Mouse (Mus musculus): ENCODE measurements around the gene Apool. TPM values are rescaled to one million over a fixed set of nuclear protein-coding genes. Genes with fewer than 3 reads are reported as not detected.

Apool gene
- 50.3 and 54.1 TPM in 2 replicates for polyA plus RNA-seq (2014; fragmentation: Nextera tagmentation; extraction: Ambion mirVana)

DNA sequence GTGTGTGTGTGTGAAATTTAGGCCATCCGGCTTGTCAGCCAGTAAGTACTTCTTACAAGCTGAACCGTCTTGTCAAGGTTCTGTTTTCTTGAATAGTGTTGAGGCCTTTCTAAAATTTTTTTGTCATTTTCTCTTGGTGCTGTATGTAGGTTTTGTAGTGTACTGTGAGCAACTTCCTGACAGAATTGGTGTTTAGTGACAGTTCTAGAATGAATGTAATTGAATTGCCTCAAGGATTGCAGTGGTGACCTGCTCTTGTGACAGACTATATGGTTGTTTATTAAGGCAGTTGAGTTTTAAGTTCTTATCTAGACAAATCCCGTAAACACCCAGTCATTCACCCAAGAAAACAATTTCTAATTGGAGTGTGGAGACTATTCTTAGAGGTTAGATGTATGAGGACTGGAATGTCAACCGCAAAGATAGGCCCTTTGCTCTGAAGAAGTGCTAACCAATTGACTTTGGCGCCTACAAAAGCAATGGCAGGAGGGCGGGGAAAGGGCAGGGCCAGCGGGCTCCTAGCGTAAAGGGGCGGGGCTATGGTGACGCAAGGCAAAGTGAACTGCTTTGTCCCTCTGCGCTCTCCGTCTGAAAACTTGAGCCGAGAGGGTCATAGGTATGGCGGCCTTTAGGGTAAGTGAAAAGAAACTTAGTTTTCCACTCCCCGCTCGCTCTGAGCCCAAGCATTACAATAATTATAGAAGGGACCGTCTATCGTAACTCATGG lies at the start of gene Apool:
Gene Apool (plus strand): TSS at position 531 of the 727 bp plus-strand sequence.
- Histone ChIP-seq H3K27ac (ENCODE audit: low read depth) (peak within 1 kb of the TSS; percentile 46; the same call in 1 of the 2 replicates), H3K27me3 (ENCODE audit: insufficient read depth, low read length) (no peaks in the 10 kb centered on the region), H3K9ac (peak within 1 kb of the TSS; percentile 69), H3K4me1 (ENCODE audit: insufficient read depth) (no peaks in the 10 kb centered on the region), H3K4me3 (ENCODE audit: low read depth, low read length) (peak within 1 kb of the TSS; percentile 52), H3K4me2 (peak within 1 kb of the TSS; percentile 59), H3K36me3 (ENCODE audit: insufficient read depth) (no peaks in the 10 kb centered on the region), H3K9me3 (ENCODE audit: low read depth, low read length) (no peaks in the 10 kb centered on the region)
- 21% methylated on average over 18 of the region's 18 CpGs for WGBS
- no peak for TF ChIP-seq CTCF (IDR thresholded peaks at IDR 0.05; ENCODE audit: low read depth)
- peak; percentile 98 for ATAC-seq (ENCODE audit: insufficient read depth)
- DNase-seq, result peak; percentile 94

DNA sequence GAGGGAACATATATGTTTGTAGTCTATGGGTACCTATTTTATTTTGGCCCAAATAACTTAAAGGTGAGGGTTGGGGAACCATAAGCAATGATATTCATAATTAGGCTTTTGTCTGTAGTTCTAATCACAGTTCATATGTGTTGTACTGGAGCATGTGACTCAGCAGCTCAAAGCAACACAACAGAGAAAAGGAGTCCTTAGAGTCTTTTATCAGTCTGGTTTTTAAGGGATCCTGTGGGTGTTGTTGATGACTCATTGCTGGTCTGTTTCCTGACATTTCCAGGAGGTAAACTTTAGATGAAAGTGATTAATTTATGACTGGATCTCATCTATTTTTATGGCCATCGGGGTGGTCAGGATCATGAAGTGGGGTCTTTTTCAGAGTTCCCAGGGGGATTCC lies 37.6 kb upstream of the Apool start:
- no peak overlapping the region for H3K4me3 ChIP-seq (ENCODE audit: low read depth, low read length)
- TF ChIP-seq CTCF (IDR thresholded peaks at IDR 0.05; ENCODE audit: low read depth), result no peak
- H3K27me3 ChIP-seq (ENCODE audit: insufficient read depth, low read length), result no peaks in the 10 kb centered on the region
- no peak overlapping the region for H3K9ac ChIP-seq
- DNase-seq (no peak), ATAC-seq (ENCODE audit: insufficient read depth) (no peak)
- H3K4me1 ChIP-seq (ENCODE audit: insufficient read depth), result no peaks in the 10 kb centered on the region
- 74% methylated on average over 1 of the region's 1 CpGs for WGBS
- H3K27ac ChIP-seq (ENCODE audit: low read depth), result no peak overlapping the region
- no peaks in the 10 kb centered on the region for H3K36me3 ChIP-seq (ENCODE audit: insufficient read depth)
- H3K9me3 ChIP-seq (ENCODE audit: low read depth, low read length), result no peaks in the 10 kb centered on the region
- H3K4me2 ChIP-seq, result no peak overlapping the region

DNA sequence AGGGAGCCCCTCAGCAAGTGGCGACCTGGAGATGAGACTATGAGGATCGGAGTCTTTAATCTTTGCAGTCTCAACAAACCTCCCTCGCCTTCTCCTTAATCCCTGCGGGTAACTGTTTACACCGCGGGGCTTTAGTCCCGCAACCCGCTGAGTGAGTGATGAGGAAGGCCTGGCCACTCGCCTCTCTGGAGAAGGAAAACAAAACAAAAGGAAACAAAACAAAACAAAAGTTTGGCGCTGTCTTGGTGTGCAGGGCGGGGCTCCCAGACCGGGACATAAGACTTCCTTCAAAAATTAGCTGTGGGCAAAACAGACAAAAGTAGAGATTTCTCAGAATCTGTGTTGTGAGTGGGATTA lies 375 bp downstream of the Apool start:
- WGBS, result 14% methylated on average over 12 of the region's 12 CpGs
- Histone ChIP-seq H3K27me3 (ENCODE audit: insufficient read depth, low read length) (no peaks in the 10 kb centered on the region), H3K9me3 (ENCODE audit: low read depth, low read length) (no peaks in the 10 kb centered on the region), H3K36me3 (ENCODE audit: insufficient read depth) (no peaks in the 10 kb centered on the region), H3K4me1 (ENCODE audit: insufficient read depth) (no peaks in the 10 kb centered on the region), H3K27ac (ENCODE audit: low read depth) (peak overlapping the region; percentile 46; the same call in 1 of the 2 replicates), H3K4me2 (peak overlapping the region; percentile 59), H3K9ac (peak overlapping the region; percentile 69), H3K4me3 (ENCODE audit: low read depth, low read length) (peak overlapping the region; percentile 52)
- TF ChIP-seq CTCF (IDR thresholded peaks at IDR 0.05; ENCODE audit: low read depth), result no peak
- DNase-seq (peak; percentile 27), ATAC-seq (ENCODE audit: insufficient read depth) (peak; percentile 75)

DNA sequence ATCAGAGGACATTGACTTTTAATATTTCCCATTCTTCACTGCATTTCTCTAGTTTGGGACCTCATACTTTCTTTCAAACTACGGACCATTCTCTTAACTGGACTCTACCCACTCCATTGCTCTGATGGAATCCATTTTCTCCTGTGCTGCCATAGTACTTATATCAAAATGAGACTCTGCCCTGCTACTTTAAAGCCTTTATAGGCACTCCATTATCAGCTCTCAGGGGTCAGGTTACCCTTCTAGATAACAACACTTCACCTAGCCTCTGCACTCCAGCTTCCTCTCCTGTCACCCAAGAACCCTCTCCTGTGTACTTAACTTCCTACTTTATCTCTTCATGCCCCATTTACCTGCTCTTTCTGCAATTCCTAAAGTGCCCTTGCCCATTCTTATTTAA lies 960 bp downstream of the Apool start:
- Histone ChIP-seq H3K27me3 (ENCODE audit: insufficient read depth, low read length) (no peaks in the 10 kb centered on the region), H3K9me3 (ENCODE audit: low read depth, low read length) (no peaks in the 10 kb centered on the region), H3K4me3 (ENCODE audit: low read depth, low read length) (peak overlapping the region; percentile 52), H3K36me3 (ENCODE audit: insufficient read depth) (no peaks in the 10 kb centered on the region), H3K27ac (ENCODE audit: low read depth) (no peak overlapping the region), H3K4me2 (peak overlapping the region; percentile 59), H3K9ac (no peak overlapping the region; the same call in 1 of the 2 replicates), H3K4me1 (ENCODE audit: insufficient read depth) (no peaks in the 10 kb centered on the region)
- 38% methylated on average over 1 of the region's 1 CpGs for WGBS
- TF ChIP-seq CTCF (IDR thresholded peaks at IDR 0.05; ENCODE audit: low read depth), result no peak
- no peak for ATAC-seq (ENCODE audit: insufficient read depth)
- peak; percentile 10 for DNase-seq

DNA sequence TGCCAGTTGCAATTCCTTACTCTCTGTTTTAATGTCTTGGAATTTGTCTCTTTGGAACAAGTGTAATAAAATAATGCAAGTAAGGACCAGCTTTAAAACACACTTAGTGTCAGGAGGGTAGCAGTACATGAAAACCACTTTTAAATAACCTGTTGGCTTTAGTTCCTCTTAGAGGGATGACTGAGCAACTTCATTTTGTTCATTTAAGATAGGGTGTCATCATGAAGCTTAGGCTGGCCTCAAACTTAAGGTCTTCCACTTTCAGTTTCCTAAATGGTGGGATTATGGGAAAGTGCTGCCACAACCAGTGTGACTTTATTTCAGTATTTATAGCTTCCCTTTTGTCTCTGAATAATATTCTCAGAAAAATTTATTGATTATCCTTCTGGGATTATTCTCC lies 9.1 kb downstream of the Apool start:
- Histone ChIP-seq H3K36me3 (ENCODE audit: insufficient read depth) (no peaks in the 10 kb centered on the region), H3K9ac (no peak overlapping the region), H3K4me3 (ENCODE audit: low read depth, low read length) (no peak overlapping the region), H3K4me2 (no peak overlapping the region), H3K9me3 (ENCODE audit: low read depth, low read length) (no peaks in the 10 kb centered on the region), H3K27me3 (ENCODE audit: insufficient read depth, low read length) (no peaks in the 10 kb centered on the region), H3K27ac (ENCODE audit: low read depth) (no peak overlapping the region), H3K4me1 (ENCODE audit: insufficient read depth) (no peaks in the 10 kb centered on the region)
- no peak for DNase-seq
- TF ChIP-seq CTCF (IDR thresholded peaks at IDR 0.05; ENCODE audit: low read depth), result no peak
- ATAC-seq (ENCODE audit: insufficient read depth), result no peak

DNA sequence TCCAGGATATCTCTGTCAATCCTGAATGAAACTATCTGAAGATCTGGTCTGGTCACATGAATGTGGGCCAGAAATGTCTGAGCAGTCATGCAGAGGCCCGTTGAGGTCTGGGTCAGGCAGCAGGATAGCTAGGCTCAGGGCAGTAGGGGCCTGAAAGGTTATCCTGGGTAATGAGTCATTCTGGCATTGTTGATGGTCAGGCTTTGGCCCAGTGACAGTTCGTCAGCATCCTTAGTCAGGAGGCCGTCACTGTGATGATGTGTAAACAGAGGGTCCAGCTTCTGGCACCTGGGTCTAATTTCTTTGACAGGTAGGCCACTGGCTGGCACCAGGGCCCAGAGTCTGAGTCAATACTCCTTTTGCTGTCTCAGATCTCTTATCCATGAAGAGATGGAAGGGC lies 28.4 kb downstream of the Apool start:
- H3K27ac ChIP-seq (ENCODE audit: low read depth), result no peak overlapping the region
- no peak for TF ChIP-seq CTCF (IDR thresholded peaks at IDR 0.05; ENCODE audit: low read depth)
- no peaks in the 10 kb centered on the region for H3K4me1 ChIP-seq (ENCODE audit: insufficient read depth)
- H3K4me2 ChIP-seq, result no peak overlapping the region
- H3K4me3 ChIP-seq (ENCODE audit: low read depth, low read length), result no peak overlapping the region
- H3K36me3 ChIP-seq (ENCODE audit: insufficient read depth), result no peaks in the 10 kb centered on the region
- no peaks in the 10 kb centered on the region for H3K27me3 ChIP-seq (ENCODE audit: insufficient read depth, low read length)
- no peaks in the 10 kb centered on the region for H3K9me3 ChIP-seq (ENCODE audit: low read depth, low read length)
- DNase-seq (no peak), ATAC-seq (ENCODE audit: insufficient read depth) (no peak)
- no peak overlapping the region for H3K9ac ChIP-seq
- 60% methylated on average over 3 of the region's 3 CpGs for WGBS

DNA sequence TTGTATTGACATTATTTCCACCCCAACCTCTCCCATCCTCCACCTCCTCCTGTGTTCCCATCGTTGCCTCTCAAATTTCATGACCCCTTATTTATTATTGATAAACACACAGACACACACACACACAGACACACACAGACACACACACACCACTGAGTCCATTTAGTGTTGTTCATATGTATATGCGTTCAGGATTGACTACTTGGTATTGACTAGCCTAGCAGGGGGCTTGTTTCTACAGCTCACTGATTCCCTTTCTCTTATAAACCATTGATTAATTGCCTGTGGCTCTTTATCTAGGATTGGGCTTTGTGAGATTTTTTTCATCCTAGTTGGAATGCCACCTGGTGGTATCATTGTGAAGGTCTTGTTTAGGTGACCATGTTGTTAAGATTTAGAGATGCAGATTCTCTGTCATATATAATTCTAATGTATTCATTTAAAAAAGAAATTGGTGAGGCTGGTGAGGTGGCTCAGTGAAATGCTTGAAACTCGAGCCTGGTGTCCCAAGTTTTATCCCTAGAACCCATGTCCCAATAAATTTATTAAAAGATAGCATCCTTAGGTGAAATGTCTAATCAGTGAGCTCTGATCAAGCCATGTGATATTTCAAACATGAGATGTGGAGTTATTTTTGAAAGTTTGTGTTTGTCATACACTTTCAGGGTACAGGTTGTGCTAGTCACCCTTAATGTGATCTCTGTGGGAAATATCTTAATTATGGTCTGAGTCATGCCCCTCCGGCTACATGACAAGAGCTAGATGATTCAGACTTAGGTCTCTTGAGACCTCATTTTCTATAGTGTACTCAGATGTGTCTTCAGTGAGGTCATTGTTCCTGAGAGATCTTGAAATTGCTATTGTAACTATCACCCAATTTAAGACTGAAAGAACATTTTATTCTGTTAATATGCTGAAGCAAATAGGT lies 36.6 kb downstream of the Apool start:
- H3K4me1 ChIP-seq (ENCODE audit: insufficient read depth), result no peaks in the 10 kb centered on the region
- DNase-seq (no peak), ATAC-seq (ENCODE audit: insufficient read depth) (no peak)
- 66% methylated on average over 4 of the region's 4 CpGs for WGBS
- H3K4me3 ChIP-seq (ENCODE audit: low read depth, low read length), result no peak overlapping the region
- no peaks in the 10 kb centered on the region for H3K36me3 ChIP-seq (ENCODE audit: insufficient read depth)
- H3K9me3 ChIP-seq (ENCODE audit: low read depth, low read length), result no peaks in the 10 kb centered on the region
- no peak overlapping the region for H3K9ac ChIP-seq
- H3K27me3 ChIP-seq (ENCODE audit: insufficient read depth, low read length), result no peaks in the 10 kb centered on the region
- no peak overlapping the region for H3K27ac ChIP-seq (ENCODE audit: low read depth)
- TF ChIP-seq CTCF (IDR thresholded peaks at IDR 0.05; ENCODE audit: low read depth), result no peak
- no peak overlapping the region for H3K4me2 ChIP-seq
